Mouse (Mus musculus): ENCODE data around the gene Tom1. TPM values are rescaled to one million over a fixed set of nuclear protein-coding genes. Genes with fewer than 3 reads are reported as not detected.

Gene Tom1
- total RNA-seq, 1 experiment from 2014 or later = 55.1 TPM

DNA sequence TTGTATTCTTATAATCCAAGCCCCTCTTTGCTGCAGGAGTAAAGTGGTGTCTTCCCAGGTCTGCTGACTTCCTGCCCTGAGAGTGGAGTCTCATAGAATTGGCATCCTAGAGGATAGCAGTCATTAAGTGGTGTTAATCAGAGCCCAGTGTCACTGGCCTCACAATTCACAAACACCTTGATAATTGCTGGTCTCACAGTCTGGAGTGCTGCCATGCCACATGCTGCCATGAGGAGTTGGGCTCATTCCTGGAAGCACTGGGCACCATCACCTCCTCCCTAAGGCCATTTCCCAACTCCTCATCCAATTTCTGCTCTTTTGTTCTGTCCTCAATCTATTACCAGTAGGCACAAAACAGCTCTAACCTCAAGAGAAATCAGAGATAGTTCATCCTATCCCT, 2.1 kb downstream of the Tom1 start:
- ATAC-seq (replicated peaks; ENCODE audit: insufficient number of reproducible peaks, low FRiP score, low TSS enrichment, poor library complexity, severe bottlenecking) = no peak

DNA sequence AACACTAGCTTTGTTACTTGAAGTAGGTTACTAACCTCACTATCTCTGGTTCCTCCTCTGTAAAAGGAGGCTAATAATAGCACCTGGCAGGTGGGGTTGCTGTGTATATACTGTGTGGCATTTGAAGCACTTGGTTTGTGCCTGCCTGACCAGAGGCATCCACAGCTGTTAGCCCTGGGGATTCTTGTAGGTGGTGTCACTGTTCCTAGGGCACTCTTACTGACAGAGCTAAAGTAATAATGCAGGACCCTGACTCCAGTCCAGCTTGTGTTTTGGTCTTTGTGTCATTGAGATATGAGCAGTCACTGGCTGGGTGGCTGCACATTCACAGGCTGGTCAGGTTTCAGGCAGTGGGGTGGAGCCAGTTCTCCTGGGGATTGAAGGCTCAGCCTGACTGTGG, 5.0 kb downstream of the Tom1 start:
- no peak for ATAC-seq (replicated peaks; ENCODE audit: insufficient number of reproducible peaks, low FRiP score, low TSS enrichment, poor library complexity, severe bottlenecking)

DNA sequence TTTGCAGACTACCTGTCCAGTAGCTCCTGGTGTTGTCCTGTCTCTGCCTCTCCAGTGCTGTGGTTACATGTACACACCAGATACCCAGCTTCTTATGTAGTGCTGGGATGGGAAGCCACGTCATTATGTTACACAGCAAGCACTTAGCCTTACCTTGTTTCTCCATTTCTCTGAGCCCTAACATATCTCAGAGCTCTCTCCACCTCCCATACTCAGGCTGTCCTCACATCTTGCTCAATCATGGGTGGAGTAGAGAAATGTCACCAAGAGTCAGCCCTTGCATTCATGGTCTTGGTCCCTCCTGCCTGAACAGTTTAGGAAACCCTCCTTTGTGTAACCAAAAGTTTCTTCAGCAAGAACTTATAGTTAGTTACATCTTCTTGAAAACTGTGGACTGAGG, 6.2 kb downstream of the Tom1 start:
- peak; percentile 73 for ATAC-seq (replicated peaks; ENCODE audit: insufficient number of reproducible peaks, low FRiP score, low TSS enrichment, poor library complexity, severe bottlenecking)

DNA sequence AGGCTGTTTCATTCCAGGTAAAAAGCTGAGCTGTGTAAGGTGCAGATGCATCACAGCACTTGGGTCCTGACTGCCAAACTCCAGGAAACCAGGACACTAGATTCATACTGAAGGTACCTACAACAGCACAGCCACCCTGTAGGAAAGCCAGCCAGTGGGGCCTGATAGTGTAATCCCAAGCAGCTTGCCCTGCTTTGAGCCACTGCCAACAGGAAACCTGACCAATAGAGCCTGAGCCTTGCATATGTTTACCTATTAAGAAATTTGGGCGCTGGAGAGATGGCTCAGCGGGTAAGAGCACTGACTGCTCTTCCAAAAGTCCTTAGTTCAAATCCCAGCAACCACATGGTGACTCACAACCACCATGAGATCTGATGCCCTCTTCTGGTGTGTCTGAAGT, 8.7 kb downstream of the Tom1 start:
- no peak for ATAC-seq (replicated peaks; ENCODE audit: insufficient number of reproducible peaks, low FRiP score, low TSS enrichment, poor library complexity, severe bottlenecking)

- peak; percentile 42; the same call in 1 of the 2 replicates for ATAC-seq (replicated peaks; ENCODE audit: insufficient number of reproducible peaks, low FRiP score, low TSS enrichment, poor library complexity, severe bottlenecking)
Measured at GRCm38 (mm10) chr8:75042974-75043373, 9.5 kb downstream of the Tom1 start.

GRCm38 (mm10) chr8:75046303-75046702, 12.8 kb downstream of the Tom1 start:
- no peak for ATAC-seq (replicated peaks; ENCODE audit: insufficient number of reproducible peaks, low FRiP score, low TSS enrichment, poor library complexity, severe bottlenecking)

- no peak for ATAC-seq (replicated peaks; ENCODE audit: insufficient number of reproducible peaks, low FRiP score, low TSS enrichment, poor library complexity, severe bottlenecking)
Measured at GRCm38 (mm10) chr8:75047784-75048183, 14.3 kb downstream of the Tom1 start.

GRCm38 (mm10) chr8:75053342-75053741, 19.8 kb downstream of the Tom1 start:
- ATAC-seq (replicated peaks; ENCODE audit: insufficient number of reproducible peaks, low FRiP score, low TSS enrichment, poor library complexity, severe bottlenecking) = no peak

DNA sequence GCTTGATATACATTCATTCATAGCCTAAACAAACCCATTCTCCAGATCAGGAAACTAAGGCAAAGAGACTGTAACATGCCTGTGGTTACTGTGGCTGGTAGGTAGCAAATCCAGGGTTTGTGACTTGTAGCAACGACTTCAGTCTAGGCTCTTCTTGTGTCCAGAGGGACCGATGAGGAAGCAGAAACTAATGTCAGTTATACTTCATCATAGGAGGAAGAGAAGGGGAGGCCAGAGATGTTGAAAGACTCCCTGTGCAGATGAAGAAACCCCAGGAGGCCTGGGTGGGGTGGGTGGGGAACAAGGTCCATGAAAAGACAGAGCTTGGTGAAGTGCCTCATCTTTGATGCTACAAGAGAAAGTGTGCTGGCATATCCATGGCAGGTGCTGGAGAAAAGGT, 22.2 kb downstream of the Tom1 start:
- ATAC-seq (replicated peaks; ENCODE audit: insufficient number of reproducible peaks, low FRiP score, low TSS enrichment, poor library complexity, severe bottlenecking) = 0 out of 2 replicates have a peak, but pooled peaks have one; percentile 15

DNA sequence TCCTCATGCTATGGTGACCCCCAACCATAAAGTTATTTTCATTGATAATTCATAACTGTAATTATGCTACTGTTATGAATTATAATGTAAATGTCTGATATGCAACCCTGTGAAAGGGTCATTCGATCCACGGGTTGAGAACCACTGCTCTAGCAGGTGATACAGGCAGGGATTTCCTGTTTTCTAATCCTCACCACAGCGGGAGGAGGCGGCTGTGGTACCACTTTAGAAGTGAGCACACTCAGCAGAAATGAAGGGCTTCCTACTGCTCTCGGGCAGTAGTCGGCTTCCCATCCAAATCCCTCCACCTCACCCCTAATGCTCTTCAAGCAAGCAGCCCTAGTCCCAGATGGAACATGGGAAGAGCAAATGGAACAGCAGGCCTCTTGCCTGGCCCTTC, 26.5 kb downstream of the Tom1 start:
- ATAC-seq (replicated peaks; ENCODE audit: insufficient number of reproducible peaks, low FRiP score, low TSS enrichment, poor library complexity, severe bottlenecking) = no peak

DNA sequence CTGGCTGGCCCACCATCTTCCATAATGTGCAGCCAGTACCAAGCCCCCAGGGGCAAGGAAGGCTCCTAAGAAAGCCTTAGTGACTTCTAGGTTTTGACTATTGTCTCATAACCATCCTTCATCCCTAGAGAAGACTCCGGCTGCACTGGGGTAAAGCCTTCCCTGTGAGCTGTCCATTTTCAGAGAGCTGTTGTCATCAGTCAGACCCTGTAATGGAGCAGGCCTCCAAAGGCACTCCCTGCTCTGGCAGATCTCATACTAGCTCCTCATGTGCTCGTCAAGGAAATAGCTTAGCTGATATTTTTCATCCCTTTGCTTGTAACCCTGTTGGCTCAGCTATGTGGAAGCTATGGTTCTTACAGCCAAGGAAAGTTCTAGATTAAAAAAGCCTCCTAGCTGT, 27.3 kb downstream of the Tom1 start:
- ATAC-seq (replicated peaks; ENCODE audit: insufficient number of reproducible peaks, low FRiP score, low TSS enrichment, poor library complexity, severe bottlenecking) = no peak

DNA sequence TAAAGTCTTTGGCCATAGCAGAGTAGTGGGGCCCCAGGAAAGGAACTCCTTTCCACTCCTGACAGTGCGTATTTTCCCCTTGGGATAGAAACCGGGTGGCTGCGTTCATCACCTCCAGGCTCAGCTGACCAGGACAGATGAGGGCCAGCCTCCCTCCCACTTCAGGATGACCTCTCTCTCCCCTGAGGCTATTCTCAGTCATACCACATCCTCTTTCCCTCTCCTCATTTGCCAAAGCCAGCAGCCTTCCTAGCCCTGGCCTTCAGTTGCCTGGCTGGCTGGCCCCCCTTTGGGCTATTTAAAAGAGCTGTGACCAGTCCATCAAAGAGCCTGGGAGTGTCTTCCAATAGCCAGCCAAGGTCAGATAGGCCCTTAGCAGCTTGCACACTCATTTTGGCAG, 29.8 kb downstream of the Tom1 start:
- ATAC-seq (replicated peaks; ENCODE audit: insufficient number of reproducible peaks, low FRiP score, low TSS enrichment, poor library complexity, severe bottlenecking) = peak; percentile 16; the same call in 1 of the 2 replicates

DNA sequence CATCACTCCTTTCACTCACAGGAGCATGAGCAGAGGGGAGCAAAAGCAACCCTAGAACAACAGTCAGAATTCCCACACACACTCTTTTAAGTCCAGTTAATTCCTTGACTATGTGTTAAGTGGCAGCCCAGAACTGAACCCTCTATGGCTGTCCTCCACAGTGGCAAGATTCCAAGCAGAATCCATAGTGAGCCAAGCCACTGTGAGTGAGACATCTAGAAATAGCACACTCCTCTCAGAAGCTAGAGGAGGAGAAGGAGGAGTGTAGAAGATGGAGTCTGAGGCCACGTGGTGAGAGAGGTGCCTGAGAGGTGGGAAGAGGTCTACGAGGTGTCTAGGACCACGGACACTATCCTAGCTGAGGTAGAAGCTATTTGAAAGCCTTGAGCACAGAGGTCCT, 31.3 kb downstream of the Tom1 start:
- ATAC-seq (replicated peaks; ENCODE audit: insufficient number of reproducible peaks, low FRiP score, low TSS enrichment, poor library complexity, severe bottlenecking) = no peak

- no peak for ATAC-seq (replicated peaks; ENCODE audit: insufficient number of reproducible peaks, low FRiP score, low TSS enrichment, poor library complexity, severe bottlenecking)
Measured at GRCm38 (mm10) chr8:75067287-75067686, 33.8 kb downstream of the Tom1 start.

- no peak for ATAC-seq (replicated peaks; ENCODE audit: insufficient number of reproducible peaks, low FRiP score, low TSS enrichment, poor library complexity, severe bottlenecking)
Measured at GRCm38 (mm10) chr8:75070297-75070696, 36.8 kb downstream of the Tom1 start.

DNA sequence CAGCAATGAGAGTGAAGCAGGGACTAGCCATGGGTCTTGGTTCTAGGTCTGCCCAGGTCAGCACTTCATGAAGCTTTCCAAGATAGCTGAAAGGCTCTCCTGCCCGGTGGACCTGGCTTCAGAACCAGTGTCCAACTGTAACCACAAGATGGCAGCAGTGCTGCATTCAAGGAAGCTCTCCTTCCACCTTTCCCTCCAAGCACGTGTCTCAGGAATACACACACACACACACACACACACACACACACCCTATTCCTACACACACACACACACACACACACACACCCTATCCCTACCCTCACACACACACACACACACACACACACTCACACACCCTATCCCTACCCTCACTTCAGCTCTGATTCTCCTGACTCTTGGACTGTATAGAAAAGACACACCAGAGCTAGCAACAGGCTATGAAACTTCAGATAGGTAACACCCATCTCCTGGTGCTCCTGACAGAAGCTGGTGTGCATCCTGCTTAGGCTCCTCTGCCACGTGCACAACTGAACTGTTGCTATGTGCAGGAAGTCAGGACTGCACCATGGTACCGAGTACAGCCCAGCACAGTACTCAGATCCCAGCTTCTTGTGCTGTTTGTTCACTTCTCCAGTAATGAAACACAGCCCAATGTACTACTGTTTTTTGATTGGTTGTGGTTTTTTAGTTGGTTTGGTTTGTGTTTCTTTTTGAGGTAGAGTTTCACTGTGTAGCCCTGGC, 38.3 kb downstream of the Tom1 start:
- peak; percentile 65 for ATAC-seq (replicated peaks; ENCODE audit: insufficient number of reproducible peaks, low FRiP score, low TSS enrichment, poor library complexity, severe bottlenecking)

- no peak for ATAC-seq (replicated peaks; ENCODE audit: insufficient number of reproducible peaks, low FRiP score, low TSS enrichment, poor library complexity, severe bottlenecking)
Measured at GRCm38 (mm10) chr8:75074876-75075275, 41.4 kb downstream of the Tom1 start.

- no peak for ATAC-seq (replicated peaks; ENCODE audit: insufficient number of reproducible peaks, low FRiP score, low TSS enrichment, poor library complexity, severe bottlenecking)
Measured at GRCm38 (mm10) chr8:75078215-75078614, 44.7 kb downstream of the Tom1 start.

DNA sequence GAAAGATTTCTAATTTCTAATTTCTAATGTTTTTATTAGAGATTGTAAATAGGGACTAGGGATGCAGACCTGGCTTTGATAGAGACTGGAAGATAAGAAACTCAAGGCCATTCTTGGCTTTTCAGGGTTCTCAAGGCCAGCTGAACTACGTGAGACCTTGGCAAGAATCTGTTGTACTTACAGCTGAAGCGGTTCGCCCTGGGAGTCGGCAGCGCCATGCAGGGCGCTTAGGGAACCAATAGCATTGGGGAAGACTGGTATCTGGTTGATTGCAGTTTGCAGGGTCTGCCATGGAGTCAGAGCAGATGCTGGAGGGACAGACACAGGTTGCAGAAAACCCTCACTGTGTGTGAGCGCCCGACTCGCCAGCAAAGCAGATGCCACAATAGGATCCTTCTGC, 45.3 kb downstream of the Tom1 start:
- no peak for ATAC-seq (replicated peaks; ENCODE audit: insufficient number of reproducible peaks, low FRiP score, low TSS enrichment, poor library complexity, severe bottlenecking)

GRCm38 (mm10) chr8:75081364-75082040, 48.0 kb downstream of the Tom1 start:
- ATAC-seq (replicated peaks; ENCODE audit: insufficient number of reproducible peaks, low FRiP score, low TSS enrichment, poor library complexity, severe bottlenecking) = peak; percentile 46; the same call in 1 of the 2 replicates

Measured in monocyte, adult 5-6 weeks (primary cell).